Mouse (Mus musculus) liver, embryonic 14.5 days (tissue): ENCODE results near the gene Enpp4. TPM values are rescaled to one million over a fixed set of nuclear protein-coding genes. Genes with fewer than 3 reads are reported as not detected.

Experiments used
- ATAC-seq: fragments of 200-750 bp; cut with Nextera tagmentation; 2 replicates; pipeline ENCODE4 v1.8.0; 2017; ENCODE audit warnings: moderate number of reproducible peaks, mild to moderate bottlenecking, moderate library complexity; ENCODE audit not compliant: insufficient read depth
- DNase-seq, 3 experiments: peaks; one replicate each; pipeline ENCODE4 v3.0.0-alpha.2; 2012 to 2013; ENCODE audit warnings: low read depth in 3 of 3, low spot score in 3 of 3
- H3K27ac ChIP-seq: fragments of 300-500 bp; sonication (generic); 2 replicates; pipeline ENCODE4 v1.5.1; 2014; ENCODE audit warnings: moderate library complexity, mild to moderate bottlenecking, control low read depth, inconsistent platforms
- H3K27me3 ChIP-seq: fragments of 300-500 bp; sonication (generic); 2 replicates; pipeline ENCODE4 v1.6.1; 2014; ENCODE audit warnings: mild to moderate bottlenecking, low read length, moderate library complexity; ENCODE audit not compliant: control insufficient read depth, insufficient read depth
- H3K36me3 ChIP-seq: fragments of 300-500 bp; sonication (generic); replicated peaks from 2 replicates; pipeline ENCODE4 v1.6.1; 2014; ENCODE audit warnings: low read depth; ENCODE audit not compliant: control insufficient read depth, insufficient read depth
- H3K4me1 ChIP-seq, 2 experiments: fragments of 200-500 bp in 1 of 2; fragments of 300-500 bp in 1 of 2; sonication (generic) in 1 of 2; replicated peaks; 2 replicates each; pipeline ENCODE4 v1.6.1; 2012 to 2014; ENCODE audit warnings: antibody characterized with exemption in 1 of 2, inconsistent platforms in 1 of 2, low read length in 1 of 2; ENCODE audit not compliant: control insufficient read depth in 2 of 2, insufficient read depth in 2 of 2
- H3K4me2 ChIP-seq: fragments of 300-500 bp; sonication (generic); 2 replicates; pipeline ENCODE4 v1.6.1; 2014; ENCODE audit warnings: low read depth, mild to moderate bottlenecking, control low read depth, moderate library complexity
- H3K4me3 ChIP-seq, 2 experiments: fragments of 200-500 bp in 1 of 2; fragments of 300-500 bp in 1 of 2; sonication (generic) in 1 of 2; 2 replicates each; pipeline ENCODE4 v1.5.1; 2012 to 2014; ENCODE audit warnings: low read depth in 2 of 2, low read length in 2 of 2, mild to moderate bottlenecking in 2 of 2, control low read depth in 1 of 2, inconsistent platforms in 1 of 2, moderate library complexity in 1 of 2; ENCODE audit not compliant: insufficient read depth in 1 of 2
- H3K9ac ChIP-seq: fragments of 300-500 bp; sonication (generic); replicated peaks from 2 replicates; pipeline ENCODE4 v1.6.1; 2014; ENCODE audit warnings: mild to moderate bottlenecking, control low read depth, moderate library complexity
- H3K9me3 ChIP-seq: fragments of 300-500 bp; sonication (generic); 2 replicates; pipeline ENCODE4 v1.6.1; 2016; ENCODE audit warnings: low read length, mixed read lengths; ENCODE audit not compliant: control insufficient read depth
- CTCF ChIP-seq: IDR thresholded peaks from 2 replicates; pipeline ENCODE4 v1.5.1; 2016; ENCODE audit warnings: antibody characterized with exemption, low read depth, control low read depth
- EP300 ChIP-seq: IDR thresholded peaks from 2 replicates; pipeline ENCODE4 v1.6.1; 2016; ENCODE audit warnings: antibody characterized with exemption, low read depth
- WGBS: fragments of 180-500 bp; shearing (Covaris S2); extraction: QIAGEN DNeasy Blood & Tissue Kit; methylation state at CpG from one replicate; pipeline ENCODE4 v1.1.7; 2014; ENCODE audit not compliant: insufficient replicate concordance; 5-methylcytosine and 5-hydroxymethylcytosine counted together
- polyA plus RNA-seq, 2 experiments: library from polyadenylated mRNA; depleted of rRNA in 1 of 2; stranded (reverse) in 1 of 2; unstranded in 1 of 2; fragments of >200 nt; fragmentation: Nextera tagmentation in 1 of 2; extraction: Ambion mirVana in 1 of 2; gene quantifications; 2 replicates each; pipeline versions ENCODE4 v1.2.1 to v1.2.3; 2012 to 2014

The Enpp4 gene
- polyA plus RNA-seq, 2 experiments, result 2.7 to 3.8 TPM

DNA sequence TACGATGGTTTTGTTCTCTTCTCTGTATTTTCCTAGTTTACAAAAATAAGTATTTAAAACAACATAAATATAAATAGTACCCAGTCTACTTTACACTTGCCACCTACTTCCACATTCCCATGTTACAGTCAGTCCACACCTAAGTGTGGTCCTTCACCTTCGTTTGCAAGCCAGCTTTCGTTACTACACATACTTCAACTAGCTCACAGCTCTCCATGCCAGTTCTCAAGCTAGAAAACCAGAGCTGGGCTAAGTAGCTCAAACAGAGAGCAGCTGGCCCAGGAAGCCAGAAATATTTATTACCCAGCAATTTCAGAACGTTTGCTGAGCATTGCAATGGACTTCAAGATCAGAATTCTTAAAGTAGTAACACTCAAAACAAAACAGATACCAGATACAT lies 5.1 kb downstream of the Enpp4 start:
- TF ChIP-seq EP300, result no peak
- TF ChIP-seq CTCF, result no peak

DNA sequence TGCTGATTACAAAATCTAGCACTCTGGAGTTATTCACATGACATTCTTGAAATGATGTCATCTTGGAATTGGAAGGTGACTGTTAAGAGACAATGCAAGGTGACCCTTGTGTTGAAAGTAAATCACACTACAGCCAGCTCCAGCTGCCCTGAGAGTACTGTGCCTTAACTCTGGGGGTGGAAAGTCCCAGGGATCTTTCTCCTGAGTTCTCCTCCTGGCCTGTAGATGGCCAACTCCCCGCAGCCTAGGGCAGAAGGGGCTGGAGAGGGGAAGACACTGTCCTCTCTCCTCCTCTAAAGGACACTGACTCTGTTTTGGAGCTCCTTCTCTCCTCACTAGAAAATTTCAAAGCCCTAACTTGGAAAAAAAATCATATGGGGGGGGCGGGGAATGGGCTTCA lies 14.1 kb downstream of the Enpp4 start:
- H3K9ac ChIP-seq, result no peak overlapping the region
- no peak for ATAC-seq
- H3K9me3 ChIP-seq, result no peaks in the 10 kb centered on the region
- no peaks in the 10 kb centered on the region for H3K4me1 ChIP-seq
- no peak overlapping the region for H3K27ac ChIP-seq
- no peak overlapping the region for H3K4me3 ChIP-seq
- TF ChIP-seq CTCF (no peak), EP300 (no peak)
- DNase-seq, result no peak
- 32% methylated on average over 2 of the region's 2 CpGs for WGBS
- no peaks in the 10 kb centered on the region for H3K27me3 ChIP-seq
- H3K36me3 ChIP-seq, result no peaks in the 10 kb centered on the region
- no peak overlapping the region for H3K4me2 ChIP-seq

More for the DNA sequence above, 5.1 kb downstream of the Enpp4 start:
- Histone ChIP-seq H3K9me3 (no peaks in the 10 kb centered on the region), H3K27me3 (no peaks in the 10 kb centered on the region), H3K4me3 (no peak overlapping the region), H3K36me3 (no peaks in the 10 kb centered on the region; the same call in 1 of the 2 replicates), H3K9ac (no peak overlapping the region), H3K27ac (no peak overlapping the region), H3K4me1 (peaks cover 3 to 11% of the 10 kb centered on the region in 2 experiments), H3K4me2 (no peak overlapping the region; the same call in 1 of the 2 replicates)
- 62% methylated on average over 4 of the region's 4 CpGs for WGBS
- DNase-seq, result no peak
- no peak for ATAC-seq

DNA sequence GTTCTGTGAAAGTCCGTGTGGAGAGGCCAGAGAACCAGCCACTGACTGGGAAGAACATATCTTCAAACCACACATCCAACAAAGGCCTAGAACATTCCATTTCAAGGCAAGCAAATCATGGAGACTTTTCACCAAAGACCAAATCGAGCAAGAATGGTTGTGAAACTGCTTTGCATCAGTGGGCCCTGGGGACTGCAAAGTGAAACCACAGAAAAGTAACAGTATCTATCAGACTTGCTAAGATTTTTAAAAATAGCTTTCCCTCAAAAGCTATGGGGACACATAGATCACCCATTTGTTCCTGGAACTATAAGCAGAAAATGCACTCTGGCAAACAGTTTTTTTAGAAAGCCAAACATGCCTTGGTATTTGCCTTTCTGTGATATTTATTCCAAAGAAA lies 14.7 kb downstream of the Enpp4 start:
- 42% methylated on average over 2 of the region's 2 CpGs for WGBS
- Histone ChIP-seq H3K9ac (no peak overlapping the region), H3K9me3 (no peaks in the 10 kb centered on the region), H3K27me3 (no peaks in the 10 kb centered on the region), H3K4me3 (no peak overlapping the region), H3K36me3 (no peaks in the 10 kb centered on the region), H3K4me1 (no peaks in the 10 kb centered on the region), H3K4me2 (no peak overlapping the region), H3K27ac (no peak overlapping the region)
- DNase-seq (no peak), ATAC-seq (no peak)
- TF ChIP-seq EP300, result no peak
- TF ChIP-seq CTCF, result no peak

DNA sequence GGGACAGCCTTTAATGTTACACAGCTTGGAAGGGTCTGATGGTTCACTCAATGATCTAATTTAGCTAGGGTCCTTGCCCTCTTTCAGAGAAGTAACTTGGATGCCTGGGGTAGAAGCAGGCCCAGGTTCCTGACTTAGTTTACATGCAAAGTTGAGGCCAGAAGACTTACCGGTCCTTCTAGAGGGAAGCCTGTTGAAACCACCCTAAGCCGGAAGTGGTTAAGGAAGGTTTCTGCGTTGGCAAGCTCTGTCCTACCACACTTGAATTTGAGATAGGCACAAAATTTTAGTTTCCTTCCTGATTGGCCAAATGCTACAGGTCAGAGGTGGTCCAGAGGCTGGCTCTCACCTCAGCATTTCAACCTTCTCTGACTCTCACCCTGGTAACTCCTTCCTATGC lies 17.4 kb downstream of the Enpp4 start:
- no peaks in the 10 kb centered on the region for H3K27me3 ChIP-seq
- no peak for ATAC-seq
- H3K9me3 ChIP-seq, result no peaks in the 10 kb centered on the region
- no peaks in the 10 kb centered on the region for H3K36me3 ChIP-seq
- no peak overlapping the region for H3K4me3 ChIP-seq
- TF ChIP-seq CTCF (no peak), EP300 (no peak)
- WGBS, result 47% methylated on average over 3 of the region's 3 CpGs
- no peak overlapping the region for H3K9ac ChIP-seq
- H3K27ac ChIP-seq, result no peak overlapping the region
- DNase-seq, result no peak
- H3K4me1 ChIP-seq, result no peaks in the 10 kb centered on the region
- H3K4me2 ChIP-seq, result no peak overlapping the region

DNA sequence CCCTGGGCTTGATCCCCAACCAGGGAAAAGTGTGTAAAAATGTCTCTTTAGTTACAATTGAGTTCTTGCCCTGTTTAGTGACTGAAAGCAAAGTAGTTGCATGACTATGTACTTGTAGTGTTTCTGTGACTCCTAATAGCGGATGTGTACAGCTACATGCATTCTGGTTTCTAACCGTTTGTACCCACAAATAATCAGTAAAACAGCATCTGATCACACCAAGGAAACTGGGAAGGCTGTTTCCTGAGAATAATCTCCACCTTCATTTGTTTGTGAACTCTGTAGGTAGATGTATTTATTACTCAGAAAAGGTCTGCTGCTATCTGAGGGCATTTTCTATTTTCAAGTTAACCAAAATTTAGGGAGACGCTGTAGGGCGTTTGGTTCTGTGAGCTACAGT lies 22.5 kb downstream of the Enpp4 start:
- Histone ChIP-seq H3K4me3 (no peak overlapping the region), H3K27me3 (no peaks in the 10 kb centered on the region), H3K9me3 (no peaks in the 10 kb centered on the region), H3K36me3 (no peaks in the 10 kb centered on the region), H3K4me1 (no peaks in the 10 kb centered on the region), H3K4me2 (no peak overlapping the region), H3K27ac (no peak overlapping the region), H3K9ac (no peak overlapping the region)
- ATAC-seq, result no peak
- WGBS, result 60% methylated on average over 4 of the region's 4 CpGs
- no peak for DNase-seq
- TF ChIP-seq CTCF (no peak), EP300 (no peak)
